Mouse (Mus musculus) right cerebral cortex, postnatal 14 days (tissue): ENCODE measurements at regions not wholly inside any gene's neighbourhood (a gene's known extent, or its start where the extent isn't known, plus 50 kb on each side); places are given as distances from the start of the nearest gene placed in this dataset.
A peak's percentile ranks its signal among the peaks of the same experiment; 100 is the strongest.

Experiments
- DNase-seq: peaks from one replicate; pipeline ENCODE4 v3.0.0; 2022

- peak; percentile 5 for DNase-seq
Measured at GRCm38 (mm10) chr1:28453469-28453868, 326.6 kb downstream of the Gm597 start.

- no peak for DNase-seq
Measured at GRCm38 (mm10) chr1:28425371-28425770, 354.7 kb downstream of the Gm597 start.
